ENCODE assay signal across 15 mouse cellular contexts in the genomic region with DNA sequence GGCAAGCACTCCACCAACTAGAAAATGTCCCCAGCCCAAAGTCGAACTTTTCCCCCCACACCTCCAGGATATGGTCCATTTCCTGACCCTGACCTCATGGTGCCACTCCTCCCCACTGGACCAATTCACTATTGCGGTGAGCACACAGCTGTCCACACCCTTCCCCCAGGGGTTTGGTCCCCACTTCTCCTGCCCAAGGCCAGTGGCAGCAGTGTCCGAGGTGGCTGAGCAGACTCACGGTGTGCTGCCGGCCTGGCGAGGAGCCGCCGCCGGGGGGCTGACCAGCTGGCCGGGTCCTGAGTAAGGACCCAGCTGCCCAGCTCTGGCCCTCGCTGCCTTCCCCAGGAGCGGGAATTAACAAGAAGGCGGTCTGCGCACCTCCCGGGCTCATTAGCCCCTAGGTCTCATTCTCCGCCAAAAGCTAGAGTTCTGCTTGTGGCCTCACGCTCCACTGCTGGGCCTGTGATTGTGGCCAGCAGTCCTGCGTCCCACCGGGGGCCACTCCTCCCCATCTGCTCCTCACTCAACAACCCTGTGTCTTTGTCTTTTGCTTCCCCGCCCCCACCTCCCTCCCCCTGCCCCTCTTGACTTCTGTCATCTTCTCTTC.
DNase-seq lines count a peak whose midpoint lies in the region; ATAC-seq and TF ChIP-seq lines count a peak whose summit lies in the region.
"Had no signal": no experiment of that assay in that cellular context is flagged by ENCODE, and none has a peak within 500 bp of the region (broad histone marks: within the 10 kb centered on the region; RNA-seq: fewer than 3 reads in every experiment).

No protein-coding gene starts in this region.

- ATAC-seq in hindbrain, embryonic 11.5 days (ENCODE audit: low FRiP score) = peak; percentile 70
- no peak for ATAC-seq in midbrain, postnatal 0 days (ENCODE audit: low FRiP score)
- ATAC-seq in CD4-positive, CD25-positive, alpha-beta regulatory T cell, adult 4 months = no peak
- ATAC-seq: activated CD4-positive, CD25-positive, alpha-beta regulatory T cell, adult 4 months had no signal

- DNase-seq in kidney, adult 9 months = peak; percentile 6
- no peak for DNase-seq in kidney, adult 18-20 months
- DNase-seq in embryo, embryonic 11 days = peak; percentile 46
- peak; percentile 49 for DNase-seq in hindbrain, embryonic 11.5 days (ENCODE audit: low spot score)
- DNase-seq in midbrain, postnatal 0 days (ENCODE audit: low spot score) = peak; percentile 59
- no peak for DNase-seq in testis, postnatal 14 days (ENCODE audit: low spot score)
- DNase-seq: adrenal gland, postnatal 36 days; heart, adult 2 months; kidney, adult 11 months; right cerebral cortex, postnatal 14 days; thymus, adult 18-20 months had no signal

- WGBS in hindbrain, embryonic 11.5 days = 7% methylated on average over 20 of the region's 20 CpGs
- WGBS in midbrain, postnatal 0 days = 18% methylated on average over 20 of the region's 20 CpGs

- no peak for TF ChIP-seq CTCF in midbrain, postnatal 0 days (IDR thresholded peaks at IDR 0.05)

- peak overlapping the region; percentile 43 for H3K27ac ChIP-seq in hindbrain, embryonic 11.5 days (ENCODE audit: low read depth, low read length)
- H3K27ac ChIP-seq in midbrain, postnatal 0 days (ENCODE audit: low read depth, low read length) = no peak overlapping the region
- H3K27ac ChIP-seq: heart, adult 2 months had no signal

- H3K9me3 ChIP-seq in hindbrain, embryonic 11.5 days (ENCODE audit: control insufficient read depth, low read length) = no peaks in the 10 kb centered on the region
- H3K9me3 ChIP-seq in midbrain, postnatal 0 days (ENCODE audit: low read length) = no peaks in the 10 kb centered on the region

- H3K4me2 ChIP-seq in hindbrain, embryonic 11.5 days (replicated peaks; ENCODE audit: low read depth, low read length) = no peak overlapping the region
- H3K4me2 ChIP-seq in midbrain, postnatal 0 days (ENCODE audit: low read depth, low read length, poor library complexity, severe bottlenecking) = no peak overlapping the region
- H3K4me2 ChIP-seq: liver, embryonic 11.5 days had no signal

- H3K4me1 ChIP-seq in hindbrain, embryonic 11.5 days (replicated peaks; ENCODE audit: control insufficient read depth, insufficient read depth, low read length) = peaks cover 2% of the 10 kb centered on the region; the same call in 1 of the 2 replicates
- no peaks in the 10 kb centered on the region for H3K4me1 ChIP-seq in midbrain, postnatal 0 days (ENCODE audit: insufficient read depth, low read length)

- no peak overlapping the region for H3K4me3 ChIP-seq in hindbrain, embryonic 11.5 days (ENCODE audit: low read depth, low read length)
- H3K4me3 ChIP-seq in midbrain, postnatal 0 days (ENCODE audit: low read depth, low read length) = no peak overlapping the region
- H3K4me3 ChIP-seq: erythroblast, embryonic 14.5 days; heart, adult 2 months had no signal

- no peak overlapping the region for H3K9ac ChIP-seq in hindbrain, embryonic 11.5 days (ENCODE audit: low read depth, low read length)
- H3K9ac ChIP-seq in midbrain, postnatal 0 days (replicated peaks; ENCODE audit: low read length, poor library complexity, severe bottlenecking) = no peak overlapping the region

- H3K36me3 ChIP-seq in hindbrain, embryonic 11.5 days (ENCODE audit: control insufficient read depth, insufficient read depth, low read length) = no peaks in the 10 kb centered on the region
- H3K36me3 ChIP-seq in midbrain, postnatal 0 days (ENCODE audit: insufficient read depth, low read length) = no peaks in the 10 kb centered on the region

- peaks cover 3% of the 10 kb centered on the region; the same call in 1 of the 2 replicates for H3K27me3 ChIP-seq in hindbrain, embryonic 11.5 days (ENCODE audit: control insufficient read depth, insufficient read depth, low read length)
- no peaks in the 10 kb centered on the region for H3K27me3 ChIP-seq in midbrain, postnatal 0 days (ENCODE audit: insufficient read depth, low read length)

Comparison
In these comparisons a context has a peak if more than half of its experiments do, and no peak if none do; other contexts are left out.
1. DNase-seq: peak in kidney, adult 9 months (single experiment), embryo, embryonic 11 days (single experiment), hindbrain, embryonic 11.5 days (single experiment) and midbrain, postnatal 0 days (single experiment); none in kidney, adult 18-20 months (single experiment) and testis, postnatal 14 days (single experiment).